Mouse (Mus musculus) ES-Bruce4 (cell line): ENCODE results near the gene Cib1. TPM values are rescaled to one million over a fixed set of nuclear protein-coding genes. Genes with fewer than 3 reads are reported as not detected.

Source experiments
- H3K27ac ChIP-seq: 2 replicates; pipeline ENCODE4 v1.5.1; 2012; ENCODE audit warnings: low read length, inconsistent platforms; ENCODE audit not compliant: insufficient read depth
- H3K27me3 ChIP-seq: 2 replicates; pipeline ENCODE4 v1.6.1; 2012; ENCODE audit warnings: mild to moderate bottlenecking, low read length, inconsistent platforms; ENCODE audit not compliant: control insufficient read depth, poor library complexity, insufficient read depth, severe bottlenecking
- H3K36me3 ChIP-seq: 2 replicates; pipeline ENCODE4 v1.6.1; 2012; ENCODE audit warnings: inconsistent platforms, mild to moderate bottlenecking, low read length, moderate library complexity; ENCODE audit not compliant: control insufficient read depth, poor library complexity, insufficient read depth, severe bottlenecking
- H3K4me1 ChIP-seq: one replicate; pipeline ENCODE4 v1.8.1; 2011; ENCODE audit warnings: low read length; ENCODE audit not compliant: control insufficient read depth, insufficient read depth
- H3K4me3 ChIP-seq: 2 replicates; pipeline ENCODE4 v1.5.1; 2011; ENCODE audit warnings: low read depth, mild to moderate bottlenecking, low read length
- H3K9ac ChIP-seq: 2 replicates; pipeline ENCODE4 v1.6.1; 2012; ENCODE audit warnings: low read depth, mild to moderate bottlenecking, inconsistent platforms; ENCODE audit not compliant: poor library complexity, severe bottlenecking
- H3K9me3 ChIP-seq: replicated peaks from 2 replicates; pipeline ENCODE4 v1.6.1; 2012; ENCODE audit warnings: mild to moderate bottlenecking, low read length, inconsistent platforms; ENCODE audit not compliant: control insufficient read depth, poor library complexity, insufficient read depth, severe bottlenecking
- CTCF ChIP-seq: IDR thresholded peaks from one replicate; pipeline ENCODE4 v1.8.1; 2011; ENCODE audit warnings: low read depth, low read length
- EP300 ChIP-seq: IDR thresholded peaks from 2 replicates; pipeline ENCODE4 v1.6.1; 2011; ENCODE audit warnings: low read depth, low read length; ENCODE audit not compliant: insufficient read depth
- POLR2A ChIP-seq: IDR thresholded peaks from one replicate; pipeline ENCODE4 v1.8.1; 2011; ENCODE audit warnings: low read length; ENCODE audit not compliant: insufficient read depth
- polyA plus RNA-seq: library from polyadenylated mRNA; stranded (reverse); fragments of >200 nt; gene quantifications from 2 replicates; pipeline ENCODE4 v1.2.4, GENCODE M21; 2011; ENCODE audit warnings: low read depth; ENCODE audit not compliant: missing spikeins, insufficient read depth, insufficient read length

Gene Cib1
- polyA plus RNA-seq, 1 experiment: 38.4 TPM

DNA sequence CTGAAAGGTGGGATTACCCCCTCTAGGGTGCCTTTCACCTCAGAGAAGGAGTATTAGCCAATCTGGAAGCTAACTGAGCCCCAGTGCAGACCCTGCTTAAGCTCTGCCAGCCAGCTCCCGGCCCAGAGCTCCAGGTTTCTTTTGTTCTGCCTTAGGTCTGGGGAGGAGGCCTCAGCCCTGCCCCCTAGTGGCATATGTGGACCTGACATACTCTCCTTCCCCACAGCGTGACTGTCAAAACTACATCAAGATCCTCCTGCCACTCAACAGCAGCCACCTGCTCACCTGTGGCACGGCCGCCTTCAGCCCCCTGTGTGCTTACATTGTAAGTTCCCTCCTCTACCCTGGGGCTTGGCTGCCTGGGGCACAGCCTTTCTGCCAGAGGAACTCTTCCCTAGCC is 17.2 kb downstream of the Cib1 start:
- Histone ChIP-seq H3K4me1 (no peaks in the 10 kb centered on the region), H3K27me3 (no peaks in the 10 kb centered on the region), H3K36me3 (peaks cover 43% of the 10 kb centered on the region), H3K27ac (no peak overlapping the region), H3K9me3 (no peaks in the 10 kb centered on the region), H3K9ac (no peak overlapping the region), H3K4me3 (no peak overlapping the region)
- TF ChIP-seq EP300 (no peak), POLR2A (no peak), CTCF (peak; percentile 90)

DNA sequence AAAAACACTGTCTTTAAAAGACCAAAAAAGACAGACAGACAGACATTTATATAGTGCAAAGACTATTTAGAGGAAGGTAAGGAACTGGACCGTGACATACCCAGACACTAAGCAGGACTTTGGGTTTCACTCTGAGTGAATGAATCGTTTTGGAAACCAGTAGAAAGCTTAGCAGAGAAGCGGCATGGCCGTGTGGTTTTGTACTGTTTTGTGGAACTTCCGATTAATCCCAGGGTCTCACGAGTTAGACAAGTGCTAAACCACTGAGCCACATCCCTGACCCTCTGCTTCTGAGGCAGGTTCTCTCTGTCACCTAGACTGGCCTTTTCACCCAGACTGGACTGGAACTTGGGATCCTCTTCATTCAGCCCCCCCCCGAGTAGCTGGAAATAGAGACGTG is 18.2 kb downstream of the Cib1 start:
- no peaks in the 10 kb centered on the region for H3K27me3 ChIP-seq
- no peak overlapping the region for H3K9ac ChIP-seq
- no peak overlapping the region for H3K27ac ChIP-seq
- TF ChIP-seq CTCF (no peak), EP300 (no peak), POLR2A (no peak)
- no peak overlapping the region for H3K4me3 ChIP-seq
- no peaks in the 10 kb centered on the region for H3K4me1 ChIP-seq
- peaks cover 38% of the 10 kb centered on the region for H3K36me3 ChIP-seq
- no peaks in the 10 kb centered on the region for H3K9me3 ChIP-seq

DNA sequence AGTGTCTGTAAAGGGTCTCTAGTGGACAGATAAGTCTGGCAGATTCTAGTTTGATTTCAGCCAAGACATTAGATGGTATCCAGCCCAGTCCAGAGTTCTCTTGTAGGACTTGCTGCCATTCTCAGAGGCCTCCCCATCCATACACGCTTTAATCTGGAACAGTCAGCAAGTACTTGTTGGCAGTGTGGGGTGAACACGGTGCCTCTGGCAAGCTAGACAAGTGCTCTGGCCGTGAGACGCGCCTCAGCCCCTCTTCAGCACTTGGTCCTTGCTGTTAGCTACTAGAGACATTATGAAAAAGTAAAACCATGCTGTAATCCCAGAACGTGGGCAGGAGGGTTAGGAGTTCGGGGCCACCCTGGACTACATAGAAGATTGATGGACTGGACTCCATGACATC is 19.0 kb downstream of the Cib1 start:
- H3K27me3 ChIP-seq: no peaks in the 10 kb centered on the region
- peaks cover 29% of the 10 kb centered on the region for H3K36me3 ChIP-seq
- H3K9me3 ChIP-seq: no peaks in the 10 kb centered on the region
- H3K4me1 ChIP-seq: no peaks in the 10 kb centered on the region
- H3K27ac ChIP-seq: no peak overlapping the region
- no peak overlapping the region for H3K9ac ChIP-seq
- TF ChIP-seq POLR2A (no peak), CTCF (no peak), EP300 (no peak)
- no peak overlapping the region for H3K4me3 ChIP-seq

DNA sequence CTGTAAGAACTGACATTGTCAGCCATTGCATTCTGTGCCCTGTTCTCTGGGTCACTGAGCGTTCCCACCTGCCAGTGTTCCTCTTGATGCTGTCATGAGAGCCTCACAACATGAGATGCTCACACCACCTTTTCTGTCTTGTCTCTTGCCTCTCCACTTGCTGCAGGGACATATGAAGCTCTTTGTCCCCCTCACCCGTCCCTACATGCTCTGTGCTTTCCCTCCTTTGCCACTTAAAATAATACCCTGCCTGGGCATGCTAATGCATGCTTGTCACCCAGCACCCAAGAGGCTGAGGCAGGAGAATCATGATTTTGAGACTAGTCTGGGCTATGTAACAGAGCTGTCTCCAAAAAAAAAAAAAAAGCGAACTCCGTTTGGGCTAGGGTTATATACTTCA is 21.6 kb downstream of the Cib1 start:
- Histone ChIP-seq H3K27ac (peak overlapping the region; percentile 31), H3K27me3 (no peaks in the 10 kb centered on the region), H3K4me3 (no peak overlapping the region), H3K9ac (no peak overlapping the region), H3K36me3 (peaks cover 10% of the 10 kb centered on the region), H3K9me3 (no peaks in the 10 kb centered on the region), H3K4me1 (peaks cover 4% of the 10 kb centered on the region)
- TF ChIP-seq EP300 (no peak), POLR2A (no peak), CTCF (no peak)

DNA sequence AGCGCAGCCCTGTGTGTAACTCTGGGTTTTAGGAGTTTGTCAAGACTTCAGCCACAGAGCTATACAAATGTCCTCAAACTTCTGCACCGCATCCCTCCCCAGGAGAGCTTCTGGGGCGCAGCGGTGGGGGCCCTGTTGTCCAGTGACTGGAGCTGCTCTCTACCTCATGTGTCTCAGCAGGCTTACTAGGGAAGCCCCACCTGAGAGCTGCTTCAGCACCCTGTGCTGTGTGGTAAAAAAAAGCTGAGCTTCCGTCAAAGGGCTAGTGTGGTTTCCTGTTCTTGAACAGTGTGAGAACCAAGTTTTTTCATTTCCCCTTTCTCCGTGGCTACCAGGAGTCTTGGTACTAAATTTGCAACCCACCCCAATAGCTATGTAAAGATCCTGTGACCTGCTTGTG is 22.9 kb downstream of the Cib1 start:
- H3K4me3 ChIP-seq: no peak overlapping the region
- H3K27ac ChIP-seq: peak overlapping the region; percentile 41; the same call in 1 of the 2 replicates
- TF ChIP-seq CTCF (no peak), EP300 (no peak), POLR2A (no peak)
- no peaks in the 10 kb centered on the region for H3K9me3 ChIP-seq
- peak overlapping the region; percentile 20; the same call in 1 of the 2 replicates for H3K9ac ChIP-seq
- peaks cover 9% of the 10 kb centered on the region for H3K36me3 ChIP-seq
- no peaks in the 10 kb centered on the region for H3K27me3 ChIP-seq
- H3K4me1 ChIP-seq: peaks cover 8% of the 10 kb centered on the region

DNA sequence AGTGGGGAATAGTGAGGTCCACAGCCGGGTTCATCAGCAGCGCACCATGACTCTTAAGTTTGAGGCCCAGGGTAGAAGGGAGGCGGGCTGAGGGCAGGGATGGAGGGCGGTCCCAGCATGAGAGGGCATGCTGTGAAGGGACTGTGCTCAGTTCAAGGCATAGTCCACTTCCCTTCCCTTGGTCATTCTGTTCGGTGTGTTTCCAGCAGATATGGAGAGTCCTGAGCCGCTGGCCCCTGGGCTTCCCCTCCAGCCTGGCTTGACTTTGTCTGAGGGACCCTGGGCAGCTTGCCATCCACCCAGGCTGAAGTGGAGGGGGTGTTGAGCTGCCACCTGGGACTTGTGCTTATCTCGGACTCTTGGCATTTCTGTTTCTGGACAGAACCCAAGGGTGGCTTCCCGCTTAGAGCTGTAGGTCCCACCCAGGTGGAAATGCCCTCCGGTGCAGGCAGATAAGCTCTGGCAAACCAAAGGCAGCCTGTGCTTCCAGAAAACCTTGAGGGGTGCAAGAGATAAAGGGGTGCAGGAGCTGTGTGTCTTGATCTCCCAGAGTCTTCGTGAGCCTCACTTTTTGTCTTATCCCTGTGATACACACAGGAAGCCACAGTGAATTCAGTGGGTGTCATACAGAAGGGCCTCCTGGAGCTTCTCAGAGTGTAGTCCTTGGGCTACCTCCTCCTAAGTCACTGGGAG is 23.7 kb downstream of the Cib1 start:
- Histone ChIP-seq H3K4me1 (peaks cover 8% of the 10 kb centered on the region), H3K9ac (peak overlapping the region; percentile 24; the same call in 1 of the 2 replicates), H3K4me3 (no peak overlapping the region)

More for the DNA sequence above, 23.7 kb downstream of the Cib1 start:
- Histone ChIP-seq H3K27ac (no peak overlapping the region), H3K36me3 (peaks cover 6% of the 10 kb centered on the region), H3K27me3 (no peaks in the 10 kb centered on the region), H3K9me3 (no peaks in the 10 kb centered on the region)
- TF ChIP-seq CTCF: no peak
- no peak for TF ChIP-seq EP300
- TF ChIP-seq POLR2A: no peak
